Mouse (Mus musculus) liver, adult (tissue): ENCODE measurements around the gene Dpp4.

Experiments used
- GATA4 ChIP-seq: IDR thresholded peaks from 2 replicates; pipeline ENCODE4 v1.6.1; 2014; ENCODE audit warnings: mild to moderate bottlenecking, low read length; ENCODE audit not compliant: insufficient replicate concordance

Gene Dpp4

DNA sequence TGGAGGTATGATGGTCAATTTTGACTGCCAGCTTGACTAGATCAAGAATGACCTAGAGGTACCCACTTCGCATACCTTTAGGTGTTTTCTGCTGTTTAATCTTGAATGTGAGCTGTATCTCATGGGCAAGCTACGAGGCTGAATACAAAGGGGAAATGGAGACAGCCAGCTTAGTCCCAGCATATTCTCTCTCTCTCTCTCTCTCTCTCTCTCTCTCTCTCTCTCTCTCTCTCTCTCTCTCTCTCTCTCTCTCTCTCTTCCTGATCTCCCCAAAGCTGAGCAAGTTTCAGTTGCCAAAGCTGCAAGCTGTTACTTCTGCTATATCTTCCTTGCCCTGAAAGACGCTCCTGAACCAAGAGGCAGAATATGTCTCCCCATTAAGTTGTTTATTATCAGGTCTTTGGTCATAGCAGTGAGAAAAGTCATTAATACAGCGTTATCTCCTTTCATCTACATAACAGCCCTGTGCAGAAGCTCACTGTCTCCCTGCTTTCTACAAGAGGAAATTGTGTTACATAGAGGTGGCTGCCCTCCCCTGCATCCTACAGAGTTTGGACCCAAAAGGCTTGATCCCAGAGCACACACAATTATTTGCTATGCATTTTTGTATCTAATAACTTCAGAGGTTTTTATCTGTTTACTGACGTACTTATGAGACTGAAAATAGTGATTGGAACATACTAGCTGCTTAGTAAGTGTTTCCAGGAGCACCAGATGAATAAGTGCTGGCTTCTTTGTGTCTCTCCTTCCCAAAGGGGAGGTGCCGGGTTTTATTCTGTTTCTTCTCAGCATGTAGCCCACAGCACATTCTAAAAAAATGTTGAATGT lies 10.7 kb upstream of the Dpp4 start:
- TF ChIP-seq GATA4: no peak

DNA sequence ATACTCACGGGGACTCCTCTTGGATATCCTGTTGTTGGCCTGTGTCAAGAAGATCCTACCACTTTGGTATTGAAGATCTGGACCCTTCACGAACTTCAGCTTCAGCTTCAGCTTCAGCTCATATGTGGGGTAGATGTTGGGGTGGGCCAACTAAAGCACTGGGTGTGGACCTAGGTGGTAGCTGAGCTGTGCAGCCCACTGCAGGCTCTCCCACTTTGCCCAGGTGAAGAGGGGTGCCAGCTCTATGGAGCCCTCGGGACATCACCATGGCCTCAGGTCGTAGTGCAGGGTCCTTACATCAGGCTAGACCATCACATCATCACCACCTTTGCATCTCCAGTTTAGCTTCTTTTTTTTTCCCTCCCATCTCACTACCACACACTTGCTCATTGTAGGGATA lies 9.2 kb upstream of the Dpp4 start:
- no peak for TF ChIP-seq GATA4

DNA sequence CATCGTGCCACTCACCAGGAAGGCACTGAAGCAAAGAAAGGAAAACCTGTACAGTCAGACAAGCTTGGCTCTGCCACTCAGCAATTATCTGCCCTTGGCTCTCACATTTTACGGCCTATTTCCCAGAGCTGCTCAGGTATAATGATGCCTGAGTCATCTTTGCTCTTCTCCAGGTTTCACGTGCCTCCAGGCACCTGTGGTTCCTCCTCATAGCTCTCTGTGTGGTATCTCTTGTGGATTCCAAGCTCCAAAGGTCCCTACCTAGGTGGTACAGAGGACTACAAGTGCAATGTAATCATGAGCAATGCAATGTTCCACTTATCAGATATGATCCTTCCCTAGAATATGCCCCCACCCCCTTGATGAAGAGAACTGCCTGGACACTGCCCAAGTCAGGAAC lies 8.0 kb upstream of the Dpp4 start:
- no peak for TF ChIP-seq GATA4

DNA sequence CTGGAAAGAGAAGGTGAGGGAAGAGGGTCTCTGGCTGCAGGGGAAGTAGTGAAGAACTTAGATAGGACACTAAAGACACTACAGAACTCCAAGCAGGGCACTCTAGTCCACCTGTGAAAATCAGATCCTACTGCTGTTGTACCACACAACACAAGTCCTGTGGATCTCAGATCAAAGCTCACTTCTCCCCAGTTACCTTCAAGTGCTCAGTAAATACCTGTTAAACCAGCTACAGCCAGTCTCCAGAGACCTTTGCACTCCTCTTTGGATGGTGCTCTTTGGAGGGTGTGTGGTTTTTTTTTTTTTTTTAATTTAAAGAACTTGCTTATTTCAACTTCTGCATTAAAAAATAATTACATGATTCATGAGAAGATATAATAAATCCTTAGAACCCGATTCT lies 5.2 kb upstream of the Dpp4 start:
- TF ChIP-seq GATA4: no peak

DNA sequence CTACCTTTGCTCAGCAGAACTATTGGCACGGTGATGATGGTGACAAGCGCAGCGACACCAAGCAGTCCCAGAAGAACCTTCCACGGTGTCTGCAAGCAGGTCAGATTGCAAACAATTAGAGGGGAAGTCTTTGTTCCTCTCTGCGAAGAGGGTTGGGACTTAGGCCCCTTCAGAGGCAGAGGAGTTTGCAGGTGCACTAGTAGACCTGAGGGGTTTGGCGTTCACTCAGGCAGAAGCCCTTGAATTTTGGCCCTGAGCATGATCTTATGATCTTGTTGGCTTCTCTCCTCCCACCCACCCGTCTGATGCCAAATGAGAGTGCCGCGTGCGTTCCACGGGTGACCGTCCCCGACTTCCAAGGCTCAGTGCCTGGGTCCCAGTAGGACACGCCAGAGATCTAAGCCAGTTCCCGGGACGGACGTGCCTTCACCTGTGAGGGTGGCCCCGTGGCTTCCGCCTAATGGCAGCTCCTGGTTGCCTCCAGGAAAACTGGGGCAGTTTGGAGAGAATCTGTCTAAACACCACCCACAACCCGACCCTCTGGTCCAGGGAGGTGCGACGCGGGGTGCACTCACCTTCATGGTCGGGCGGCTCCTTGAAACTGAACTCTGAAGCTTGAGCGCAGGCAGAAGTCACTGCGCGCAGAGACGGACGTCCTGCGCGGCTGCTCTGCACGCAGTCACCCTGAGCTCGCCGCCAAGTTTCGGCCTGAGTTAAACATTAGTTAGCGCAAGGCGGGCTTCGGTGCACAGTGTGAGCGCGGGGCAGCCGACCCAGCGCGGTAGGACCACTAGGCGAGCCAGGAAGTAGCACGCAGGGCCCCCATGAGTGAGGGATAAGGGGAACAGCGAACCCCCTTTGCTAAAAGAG lies 585 bp downstream of the Dpp4 start:
- TF ChIP-seq GATA4: no peak

DNA sequence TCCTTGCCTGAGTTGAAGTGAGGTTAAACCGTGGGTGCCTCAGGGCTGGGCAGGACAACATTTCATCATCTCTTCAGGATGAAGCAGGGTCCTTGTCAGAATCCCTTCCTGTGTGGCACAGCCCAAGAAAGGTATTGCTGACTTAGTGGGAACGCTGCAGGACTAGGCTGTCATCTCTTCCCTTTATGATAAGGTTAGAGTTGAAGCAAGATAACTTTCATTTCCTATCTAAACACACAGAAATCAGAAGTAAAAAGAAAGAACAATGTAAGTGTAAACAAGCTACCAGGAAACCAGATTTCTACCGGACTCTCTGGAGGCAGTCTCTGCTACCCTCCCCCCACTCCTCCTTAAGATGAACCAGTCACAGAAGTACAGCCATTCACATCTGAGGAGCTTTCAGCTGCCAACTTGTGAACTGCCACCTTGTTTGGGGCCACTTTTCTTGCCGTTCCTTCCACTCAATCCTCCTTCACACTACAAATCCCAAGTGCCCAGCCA lies 3.3 kb downstream of the Dpp4 start:
- peak; percentile 96; the same call in 1 of the 2 replicates for TF ChIP-seq GATA4

DNA sequence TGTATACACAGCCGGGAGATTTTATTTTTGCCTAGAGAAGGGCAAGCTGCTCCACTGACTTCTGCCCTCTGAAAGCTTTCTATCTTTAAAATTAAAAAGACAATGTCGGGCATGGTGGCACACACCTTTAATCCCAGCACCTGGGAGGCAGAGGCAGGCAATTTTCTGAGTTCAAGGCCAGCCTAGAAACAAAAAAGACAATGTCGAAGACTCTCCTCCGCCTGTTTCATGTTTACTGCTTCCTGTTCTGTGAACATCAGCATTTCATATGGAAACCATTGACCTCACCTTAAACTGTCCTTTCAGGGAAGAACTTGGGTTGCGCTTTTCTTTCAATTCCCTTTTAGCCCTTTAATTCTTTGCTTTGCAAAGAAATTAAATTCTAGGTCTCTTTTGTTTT lies 3.8 kb downstream of the Dpp4 start:
- no peak for TF ChIP-seq GATA4

DNA sequence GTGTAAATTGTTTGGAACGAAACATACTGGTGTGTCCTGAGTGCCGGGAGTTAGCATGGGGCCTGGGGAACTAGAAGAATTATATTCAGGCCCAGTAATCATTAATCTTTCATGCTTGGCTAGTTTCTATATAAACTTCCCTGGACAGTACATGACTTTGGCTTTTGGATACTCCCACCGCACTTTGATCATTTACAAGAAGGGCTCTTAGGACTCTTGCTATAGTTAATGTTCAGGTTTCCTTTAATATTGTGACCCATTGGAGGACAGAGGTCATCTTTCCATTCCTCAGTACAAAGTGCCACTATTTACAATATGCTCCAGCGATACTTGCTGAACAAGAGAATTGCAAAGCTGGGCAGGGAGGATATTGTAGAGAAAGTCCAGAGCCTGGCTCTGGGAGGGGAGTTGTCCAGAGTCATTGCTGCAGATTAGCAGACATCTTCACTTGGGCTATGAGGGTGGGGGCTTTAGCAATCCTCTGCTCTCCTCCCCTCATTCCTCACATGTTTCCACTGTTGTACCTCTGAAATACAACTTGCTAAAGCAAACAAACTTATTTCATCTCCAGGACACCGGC lies 8.4 kb downstream of the Dpp4 start:
- no peak for TF ChIP-seq GATA4

DNA sequence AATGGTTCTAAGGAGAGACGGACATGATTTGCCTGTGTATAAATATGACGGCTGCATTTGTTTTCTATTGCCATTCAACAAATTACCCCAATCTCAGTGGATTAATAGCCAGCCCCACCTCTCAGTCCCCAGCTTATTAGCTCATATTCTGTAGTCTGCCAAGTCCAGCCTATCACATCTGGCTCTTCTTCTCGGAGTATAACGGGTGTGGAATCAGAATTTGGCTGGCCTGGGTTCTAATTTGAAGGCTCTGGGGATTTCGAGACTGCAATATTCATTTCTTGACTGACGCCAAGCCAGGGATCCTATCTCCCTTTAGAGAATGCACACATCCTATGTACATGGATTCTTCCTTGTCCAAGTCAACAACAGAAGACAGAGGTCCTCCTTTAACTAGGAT lies 11.0 kb downstream of the Dpp4 start:
- no peak for TF ChIP-seq GATA4

DNA sequence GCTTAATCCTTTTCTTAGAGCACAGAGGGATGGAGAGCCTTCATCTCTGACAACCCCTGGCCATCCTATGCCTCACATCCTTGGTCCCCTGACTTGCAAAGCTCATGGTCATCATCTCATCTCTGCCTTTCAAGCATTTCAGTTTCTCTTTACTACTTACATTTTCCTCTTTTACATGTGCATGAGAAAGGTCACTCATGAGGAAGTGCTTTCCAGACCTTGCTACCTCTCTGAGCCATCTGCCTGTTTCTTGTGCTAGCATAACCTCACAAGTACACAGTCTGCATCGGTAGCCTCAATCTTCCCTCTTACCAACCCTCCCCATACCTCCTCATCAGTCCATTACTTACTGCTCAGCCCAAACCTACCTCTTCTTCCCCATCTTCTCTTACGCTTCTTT lies 12.2 kb downstream of the Dpp4 start:
- TF ChIP-seq GATA4: no peak

DNA sequence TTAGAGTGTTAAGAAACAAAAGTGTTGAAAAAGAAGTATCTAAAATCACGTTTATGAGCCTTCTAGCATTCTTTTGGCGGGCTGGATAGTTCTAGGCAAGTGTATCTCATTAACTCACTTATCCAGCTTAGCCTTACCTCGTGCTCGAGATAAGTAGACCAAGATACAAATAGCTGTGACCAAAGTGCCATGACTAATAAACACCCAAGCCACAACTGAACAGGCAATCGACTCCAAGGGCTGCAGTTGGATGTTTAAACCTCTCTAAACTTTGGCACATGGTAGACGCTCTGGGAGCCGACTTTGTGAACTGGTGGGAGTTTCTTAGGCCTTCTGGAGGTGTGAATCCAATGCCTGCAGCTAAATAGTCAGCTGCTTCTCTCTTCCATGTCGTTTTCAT lies 12.7 kb downstream of the Dpp4 start:
- TF ChIP-seq GATA4: no peak

DNA sequence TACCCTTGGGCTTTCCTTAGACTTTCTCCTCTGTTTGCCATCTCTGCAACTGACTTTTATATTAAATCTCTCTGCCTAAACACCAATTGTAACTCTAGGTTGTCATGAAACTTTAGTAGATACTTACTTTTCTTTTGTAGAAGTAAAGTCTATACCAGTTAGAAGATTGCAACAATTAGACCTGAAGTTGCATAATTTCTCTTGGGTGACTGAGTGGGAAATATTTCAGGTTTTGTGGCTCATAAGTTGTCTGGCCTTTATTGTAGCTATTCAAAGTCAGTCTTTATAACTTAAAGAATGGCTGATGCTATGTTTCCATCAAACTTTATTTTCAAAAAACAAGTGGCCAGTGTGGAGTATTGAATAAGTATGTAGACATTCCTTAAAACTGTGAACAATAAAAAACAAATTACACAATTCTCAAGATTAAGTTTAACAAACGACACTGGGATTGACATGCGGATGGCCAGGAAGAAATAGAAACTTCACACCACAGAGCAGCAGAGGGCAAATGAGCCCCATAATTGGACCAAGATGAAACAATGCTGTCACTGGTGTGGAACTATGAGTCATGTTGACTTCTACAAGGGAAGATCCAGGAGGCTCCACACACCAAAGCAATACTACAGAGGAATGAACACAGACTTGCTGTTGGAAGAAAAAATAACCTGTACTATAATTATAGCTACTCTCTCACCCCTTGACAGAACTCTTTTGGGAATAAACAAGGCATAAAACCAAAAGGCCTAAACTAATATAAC lies 13.7 kb downstream of the Dpp4 start:
- TF ChIP-seq GATA4: no peak

DNA sequence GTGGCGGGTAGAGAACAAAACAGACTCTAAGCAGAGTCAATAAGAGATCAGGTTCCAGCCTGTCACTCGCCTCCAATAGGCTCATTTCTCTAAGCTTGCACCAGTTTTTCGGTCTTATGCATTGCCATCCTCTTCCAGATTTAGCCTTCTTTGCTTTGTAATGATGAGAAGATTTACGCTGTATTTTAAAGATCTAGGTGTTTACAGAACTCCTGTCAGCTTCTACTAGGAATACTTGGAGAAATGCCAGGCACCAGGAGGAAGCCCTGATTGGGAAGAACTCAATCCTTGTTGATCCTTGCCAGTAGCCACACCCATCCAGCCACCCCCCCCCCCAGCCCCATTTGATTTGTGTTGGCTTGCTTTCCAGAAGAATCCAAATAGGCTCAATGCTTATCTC lies 14.4 kb downstream of the Dpp4 start:
- TF ChIP-seq GATA4: no peak

DNA sequence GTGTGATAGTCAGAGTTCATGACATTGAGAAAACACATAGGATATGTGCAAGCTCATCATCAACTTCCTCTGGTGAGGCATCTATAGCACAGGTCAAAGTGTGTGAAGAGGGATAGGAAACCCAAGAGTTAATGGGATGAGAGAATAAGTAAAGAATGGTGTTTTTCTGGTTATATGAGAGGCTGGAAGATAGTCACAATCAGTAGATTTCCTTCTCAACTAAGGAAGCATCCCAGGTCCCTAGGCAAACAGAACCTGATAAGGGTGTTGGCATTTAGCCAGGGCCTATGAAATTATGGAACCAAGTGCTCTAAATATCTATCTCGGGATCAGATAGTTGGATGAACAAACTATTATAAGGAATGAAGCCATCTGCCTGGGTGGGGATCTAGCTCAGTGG lies 15.2 kb downstream of the Dpp4 start:
- peak; percentile 75; the same call in 1 of the 2 replicates for TF ChIP-seq GATA4

DNA sequence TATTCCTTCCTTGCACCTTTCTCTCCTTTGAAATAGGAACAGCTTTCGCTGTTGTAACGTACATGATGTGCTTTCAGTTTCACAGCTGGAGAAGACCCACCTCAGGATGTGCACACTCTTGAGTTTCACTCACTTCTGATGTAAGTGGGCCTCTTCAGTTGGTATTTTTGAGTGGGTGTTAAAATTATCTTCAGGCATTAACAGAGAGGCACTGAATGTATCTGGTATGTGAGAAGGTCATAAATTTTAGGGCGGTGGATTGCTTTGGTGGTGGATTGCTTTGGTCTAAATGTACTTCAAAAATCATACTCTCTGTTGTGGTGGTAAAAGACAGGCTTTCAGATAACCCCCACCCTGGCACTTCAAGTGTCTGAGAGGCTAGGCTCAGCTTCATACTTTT lies 17.2 kb downstream of the Dpp4 start:
- no peak for TF ChIP-seq GATA4
